Mouse (Mus musculus) lung, postnatal 14 days (tissue): ENCODE measurements around the gene Tnfsf12.

Source experiments
- DNase-seq: peaks from one replicate; pipeline ENCODE4 v3.0.0; 2021

Tnfsf12 gene

DNA sequence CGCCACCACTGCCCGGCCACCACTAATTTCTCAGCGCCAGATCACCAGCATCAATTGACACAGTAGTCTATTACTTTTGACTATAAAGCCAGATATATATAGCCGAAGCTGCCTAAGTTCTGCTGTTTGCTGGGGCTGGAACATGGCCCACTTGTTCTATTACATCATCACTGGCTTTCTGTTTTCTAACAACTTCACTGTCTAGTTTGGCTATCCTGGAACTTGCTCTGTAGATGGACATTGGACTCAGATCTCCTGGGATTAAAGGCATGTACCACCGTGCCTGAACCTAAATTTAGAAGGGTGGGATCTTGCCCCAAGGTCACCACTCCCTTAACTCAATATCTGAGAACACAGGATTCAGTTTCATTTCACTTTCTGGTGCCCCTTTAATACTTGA, 49.8 kb downstream of the Tnfsf12 start:
- no peak for DNase-seq
